Mouse (Mus musculus): ENCODE results near the gene Ehd2.

Ehd2 gene

DNA sequence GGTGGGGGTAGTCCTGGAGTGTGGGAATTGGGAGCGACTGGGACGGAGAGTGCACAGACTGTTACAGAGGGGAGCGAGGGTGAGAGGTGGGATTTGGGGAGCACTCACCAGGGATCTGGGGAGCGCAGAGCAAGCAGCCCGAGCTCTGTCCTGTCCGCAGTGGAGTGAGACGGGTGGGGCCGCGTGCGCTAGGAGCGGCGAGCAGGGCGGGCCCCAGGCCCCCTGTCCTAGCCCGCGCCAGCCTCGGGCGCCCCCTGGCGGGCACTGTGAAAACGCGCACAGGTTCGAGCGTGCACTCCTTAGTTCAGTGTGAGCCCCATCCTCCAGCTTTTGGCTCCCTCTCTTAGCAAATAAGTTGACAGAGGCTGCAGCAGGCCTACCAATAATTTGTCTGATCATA is at the start of gene Ehd2:
TSS of gene Ehd2 (minus strand) at position 256 of the 400 bp plus-strand sequence.
- DNase-seq (ENCODE audit: low read depth, low spot score): peak; percentile 76

DNA sequence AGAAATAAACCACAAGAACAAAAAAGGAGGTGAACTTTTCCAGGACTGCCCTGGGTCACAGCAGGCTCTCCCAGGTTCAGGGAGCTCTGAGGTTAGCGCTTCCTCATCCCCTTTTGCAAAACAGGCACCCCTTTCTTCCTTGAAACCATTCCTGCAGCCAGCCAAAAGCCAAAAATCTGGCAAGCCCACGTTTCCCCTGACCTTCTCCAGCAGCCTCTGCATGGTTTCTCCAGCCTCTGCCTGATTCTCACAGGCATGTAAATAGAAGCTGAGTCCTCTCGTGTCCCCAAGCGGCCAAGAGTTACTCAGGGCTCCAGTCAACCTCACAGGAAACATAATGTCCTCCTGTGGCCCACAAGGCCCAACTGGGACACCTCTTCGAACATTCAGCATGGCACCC is 48.0 kb upstream of the Ehd2 start:
- DNase-seq (ENCODE audit: low read depth, low spot score): no peak

DNA sequence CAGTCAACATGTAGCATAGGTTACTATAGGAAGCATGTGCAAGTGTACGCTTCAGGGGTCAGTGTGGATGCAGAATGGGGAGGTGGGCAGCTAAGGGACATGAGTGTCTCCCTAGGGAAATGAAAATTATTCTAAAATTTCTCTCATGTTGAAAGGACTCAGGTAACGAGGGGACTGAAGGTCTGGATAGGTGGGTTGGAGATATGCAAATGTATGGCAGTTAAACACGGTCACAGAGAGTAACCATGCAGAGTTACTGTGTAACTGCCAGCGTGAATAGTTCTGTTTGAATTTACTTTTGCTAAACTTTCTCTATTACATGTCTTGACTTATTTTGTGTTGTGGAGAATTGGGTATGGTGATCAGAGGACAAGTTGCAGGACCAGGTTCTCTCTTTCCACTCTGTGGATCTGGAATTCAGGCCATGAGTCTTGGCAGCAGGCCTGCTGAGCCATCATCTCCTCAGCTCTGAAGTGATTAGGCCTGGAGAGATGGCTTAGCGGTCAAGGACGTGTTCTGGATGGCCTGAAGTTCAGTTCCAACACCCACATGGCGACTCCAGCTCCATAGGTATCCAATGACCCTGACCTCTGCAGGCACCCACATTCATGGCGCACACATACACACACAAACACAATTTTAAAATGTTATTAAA is 47.3 kb upstream of the Ehd2 start:
- DNase-seq (ENCODE audit: low read depth, low spot score): no peak

DNA sequence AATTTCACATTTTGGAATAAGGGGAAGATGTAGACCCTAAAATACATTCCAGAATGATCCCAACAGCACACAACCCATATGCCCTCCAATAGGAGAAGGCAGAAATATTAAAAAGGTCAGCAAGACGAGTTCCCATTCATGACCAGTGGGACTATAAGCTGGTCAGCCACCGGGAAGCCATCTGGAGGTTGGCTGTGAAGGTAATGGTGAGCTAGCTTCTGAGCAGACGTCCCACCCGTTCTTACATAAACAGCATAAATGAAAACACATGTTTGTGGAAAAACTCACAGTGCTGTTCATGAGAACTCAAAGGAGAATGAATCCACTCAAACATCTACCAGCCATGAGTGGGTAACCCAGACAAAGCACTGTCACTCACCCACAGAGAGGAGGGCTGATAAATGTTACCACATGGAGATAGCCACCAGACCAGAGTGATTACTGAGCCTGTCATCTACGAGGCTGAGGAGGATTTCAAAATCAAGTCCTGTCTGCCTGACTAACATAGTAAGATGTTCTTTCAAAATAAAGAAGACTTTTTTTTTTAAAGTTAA is 46.4 kb upstream of the Ehd2 start:
- DNase-seq (ENCODE audit: low read depth, low spot score): no peak

DNA sequence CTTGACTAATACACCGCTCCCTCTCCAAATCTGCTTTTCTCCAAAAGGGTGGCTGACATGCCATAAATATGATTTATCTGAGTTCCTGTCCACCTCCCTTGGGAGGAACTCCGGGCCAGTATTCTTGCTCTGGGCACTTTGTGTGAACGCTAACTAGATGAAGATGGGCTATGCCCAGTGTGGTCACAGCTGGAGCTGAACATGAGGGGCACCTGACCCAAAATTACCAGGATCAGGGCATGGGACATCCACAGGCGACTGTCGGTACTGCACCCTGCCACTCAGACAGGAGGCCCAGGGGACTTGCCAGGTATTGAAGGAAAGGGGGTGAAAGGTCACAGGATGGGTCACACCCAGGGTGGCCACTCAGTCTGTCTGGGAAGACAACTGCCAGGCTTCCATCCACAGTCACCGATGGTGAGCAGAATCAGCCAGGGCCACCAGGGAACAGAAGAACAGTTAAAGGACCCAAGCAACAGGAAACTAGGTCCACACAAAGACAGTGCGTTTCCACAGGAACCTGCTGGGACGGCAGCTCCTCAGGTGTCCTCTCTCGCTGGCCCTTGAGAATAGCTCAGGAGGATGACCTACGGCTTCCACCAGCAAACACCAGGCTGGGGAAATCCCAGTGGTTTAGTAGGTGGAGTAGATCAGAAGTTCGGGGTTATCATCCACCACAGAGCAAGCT is 45.4 kb upstream of the Ehd2 start:
- peak; percentile 47 for DNase-seq (ENCODE audit: low read depth, low spot score)

DNA sequence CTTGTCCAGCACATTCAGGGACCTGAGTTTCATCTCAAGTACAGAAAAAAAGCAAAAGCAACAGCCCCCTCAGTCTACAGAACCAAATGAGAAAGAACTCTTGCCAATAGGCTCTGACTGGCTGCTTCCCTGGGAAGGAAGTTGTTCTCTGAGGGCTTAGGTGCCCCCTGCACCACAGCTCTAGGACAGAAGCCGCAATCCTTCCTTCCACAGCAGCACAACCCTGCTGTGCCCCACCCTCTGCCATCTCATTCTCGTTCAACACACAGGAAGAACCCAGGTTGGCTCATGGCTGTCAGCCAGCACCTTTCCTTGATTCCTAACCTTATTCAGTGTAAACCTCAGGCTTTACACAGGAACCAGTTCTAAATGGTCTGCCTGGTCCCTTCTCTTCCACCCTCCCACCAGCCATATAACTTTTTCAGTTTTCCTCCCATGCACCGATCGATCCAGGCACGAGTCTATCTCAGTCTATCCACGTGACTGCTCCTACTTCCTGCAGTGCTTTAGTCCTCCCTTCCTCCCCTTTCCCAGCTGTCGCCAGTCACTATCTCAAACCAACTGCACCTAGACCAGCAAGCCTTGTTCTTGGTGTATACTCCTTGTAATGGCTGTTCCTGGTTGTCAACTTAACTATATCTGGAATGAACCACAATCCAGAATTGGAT is 44.2 kb upstream of the Ehd2 start:
- DNase-seq (ENCODE audit: low read depth, low spot score): no peak

DNA sequence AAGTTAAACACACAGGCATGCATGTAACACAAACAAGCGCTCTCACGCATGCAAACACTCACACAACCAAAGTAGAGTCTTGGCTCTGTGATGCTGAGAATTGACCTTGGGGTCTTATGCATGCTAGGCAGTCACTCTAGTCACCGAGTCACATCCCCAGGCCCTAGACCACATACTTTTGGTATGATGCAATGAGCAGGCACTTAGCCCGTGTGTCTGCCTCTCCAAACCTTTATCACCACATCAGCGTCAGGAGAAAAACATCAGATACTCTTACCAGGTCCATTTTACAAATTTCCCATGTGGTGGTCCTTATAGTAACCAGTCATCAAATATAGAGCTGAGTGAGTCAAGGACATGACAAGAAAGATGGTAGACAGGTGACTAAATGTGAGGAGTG is 43.3 kb upstream of the Ehd2 start:
- DNase-seq (ENCODE audit: low read depth, low spot score): no peak

DNA sequence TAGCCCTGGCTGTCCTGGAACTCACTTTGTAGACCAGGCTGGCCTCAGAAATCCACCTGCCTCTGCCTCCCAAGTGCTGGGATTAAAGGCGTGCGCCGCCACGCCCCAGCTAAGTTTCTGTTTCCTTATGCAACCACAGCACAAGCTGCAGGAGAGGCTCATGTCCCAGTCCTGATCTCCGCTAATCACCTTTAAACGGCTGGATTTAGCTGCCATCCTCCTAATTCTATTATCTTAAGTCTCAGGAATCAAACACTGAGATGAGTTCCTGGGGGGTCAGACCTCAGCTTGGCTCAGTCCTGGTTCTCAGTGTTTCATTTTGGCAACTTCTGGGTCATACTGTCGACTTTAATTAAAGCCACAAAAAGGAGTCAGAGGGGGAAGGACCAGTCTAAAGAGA is 42.3 kb upstream of the Ehd2 start:
- DNase-seq (ENCODE audit: low read depth, low spot score): no peak

DNA sequence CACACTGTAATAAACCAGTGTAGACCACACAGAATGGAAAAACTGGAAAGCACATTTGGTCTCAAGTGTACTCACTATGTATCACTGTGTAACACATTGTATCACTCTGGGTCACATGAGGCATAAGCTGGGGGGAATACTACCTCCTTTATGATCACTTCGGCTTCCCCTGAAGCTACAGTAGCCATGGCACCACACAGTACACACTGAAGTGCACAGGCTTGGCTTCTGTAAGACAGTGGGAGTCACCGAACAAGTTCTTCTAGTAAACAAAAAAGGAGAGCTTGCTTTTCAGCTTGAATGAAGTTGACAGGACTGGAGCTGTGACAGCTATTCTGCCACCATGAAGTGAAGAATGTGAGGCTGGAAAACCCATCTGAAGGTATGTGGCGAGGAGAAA is 37.7 kb upstream of the Ehd2 start:
- peak; percentile 30 for DNase-seq (ENCODE audit: low read depth, low spot score)

DNA sequence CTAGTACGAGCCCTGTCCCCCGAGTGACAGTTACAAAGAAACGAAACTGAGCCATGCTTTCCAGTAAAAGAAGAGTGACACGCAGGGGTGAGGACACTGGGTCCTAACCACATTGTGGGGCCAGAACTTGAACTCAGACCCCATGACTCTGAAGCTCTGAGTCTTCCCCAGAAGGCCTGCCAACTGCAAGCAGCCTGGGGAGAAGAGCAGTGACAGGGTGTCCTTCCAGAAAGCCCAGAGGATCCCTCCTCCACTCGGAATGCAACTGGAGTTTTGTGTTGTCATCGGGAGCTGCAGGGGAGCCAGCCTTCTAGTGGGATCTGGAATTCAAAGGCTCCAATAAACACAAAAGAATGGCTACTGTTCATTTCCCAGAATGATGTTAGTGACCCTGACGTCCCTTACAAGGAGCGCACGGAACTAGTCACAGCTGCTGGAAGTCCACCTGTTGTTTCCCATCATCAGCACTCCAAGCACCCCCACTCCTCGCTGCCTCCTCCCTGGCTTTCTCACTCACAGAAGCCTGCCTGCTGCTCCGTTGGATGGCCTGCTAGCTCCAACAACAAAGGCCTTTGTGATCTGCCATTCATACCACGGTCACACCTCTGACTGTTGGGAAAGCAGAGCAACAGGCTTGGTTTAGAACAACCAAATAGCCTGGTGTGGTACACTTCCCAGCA is 37.0 kb upstream of the Ehd2 start:
- peak; percentile 88 for DNase-seq (ENCODE audit: low read depth, low spot score)

DNA sequence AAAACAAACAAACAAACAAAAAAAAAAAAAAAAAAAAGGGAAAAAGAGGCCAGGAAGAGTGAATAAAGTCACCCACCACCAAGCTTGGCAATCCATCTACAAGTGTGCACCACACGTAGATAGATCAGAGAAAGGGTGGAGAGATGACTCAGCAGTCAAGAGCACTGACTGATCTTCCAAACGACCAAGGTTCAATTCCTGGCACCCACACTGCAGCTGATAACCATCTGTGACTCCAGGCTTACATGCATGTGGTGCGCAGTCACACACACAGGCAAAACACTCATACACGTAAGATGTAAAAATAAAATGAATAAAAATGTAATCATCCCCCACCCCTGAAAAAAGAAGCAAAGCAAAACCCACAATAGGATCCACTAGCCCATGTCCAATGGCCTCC is 35.7 kb upstream of the Ehd2 start:
- no peak for DNase-seq (ENCODE audit: low read depth, low spot score)

DNA sequence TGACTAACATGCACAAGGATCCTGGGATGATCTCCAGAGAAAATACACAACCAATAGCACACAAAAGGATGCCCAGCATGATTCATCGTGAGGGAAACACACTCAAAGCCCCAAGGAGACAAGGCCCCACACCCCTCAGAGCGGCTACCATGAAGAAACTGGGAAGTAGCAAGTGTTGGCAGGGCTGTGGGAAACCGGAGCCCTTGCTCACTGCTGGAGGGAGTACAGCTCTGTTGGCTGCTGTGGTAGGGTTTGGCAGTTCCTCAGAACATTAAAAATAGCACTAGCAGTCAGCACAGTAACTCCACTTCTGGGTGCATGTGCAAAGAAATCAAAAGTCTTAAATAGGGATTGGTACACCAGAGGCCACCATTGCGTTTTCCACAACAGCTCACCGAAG is 34.8 kb upstream of the Ehd2 start:
- no peak for DNase-seq (ENCODE audit: low read depth, low spot score)

DNA sequence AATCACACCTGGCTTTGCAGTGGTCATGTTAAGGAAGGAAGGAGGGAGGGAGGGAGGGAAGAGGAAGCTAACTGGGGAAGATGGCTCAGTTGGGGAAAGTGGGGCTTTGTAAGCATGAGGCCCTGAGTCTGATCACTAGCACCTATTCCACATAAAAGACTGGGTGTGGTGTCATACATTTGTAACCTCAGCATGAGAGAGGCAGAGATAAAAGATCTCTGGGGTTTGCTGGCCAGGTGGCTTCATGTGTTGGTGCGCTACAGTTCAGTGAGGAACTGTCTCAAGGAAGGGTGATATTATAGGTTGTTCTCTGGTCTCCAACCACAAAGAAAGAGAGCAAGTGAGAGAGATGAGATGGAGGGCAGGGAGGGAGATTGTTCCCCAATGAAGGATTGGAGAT is 34.3 kb upstream of the Ehd2 start:
- DNase-seq (ENCODE audit: low read depth, low spot score): no peak

DNA sequence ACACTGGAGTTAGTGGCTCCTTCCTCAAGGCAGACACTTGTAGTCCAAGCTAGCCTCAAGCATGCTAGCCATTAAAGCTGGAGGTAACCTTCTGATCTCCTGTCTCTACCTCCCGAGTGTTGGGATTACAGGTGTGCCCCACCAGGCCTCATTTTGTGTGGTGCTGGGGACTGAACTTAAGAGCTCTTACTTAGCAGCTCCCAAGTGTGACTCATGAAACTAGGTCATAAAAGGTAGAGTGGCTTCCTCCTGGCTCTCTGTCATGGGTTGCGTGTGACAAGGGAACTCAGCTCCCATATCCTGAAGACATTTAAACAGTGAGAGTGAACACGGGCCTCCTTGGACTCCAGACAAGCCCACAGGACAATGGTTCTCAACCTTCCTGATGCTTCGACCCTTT is 26.4 kb upstream of the Ehd2 start:
- DNase-seq (ENCODE audit: low read depth, low spot score): no peak

DNA sequence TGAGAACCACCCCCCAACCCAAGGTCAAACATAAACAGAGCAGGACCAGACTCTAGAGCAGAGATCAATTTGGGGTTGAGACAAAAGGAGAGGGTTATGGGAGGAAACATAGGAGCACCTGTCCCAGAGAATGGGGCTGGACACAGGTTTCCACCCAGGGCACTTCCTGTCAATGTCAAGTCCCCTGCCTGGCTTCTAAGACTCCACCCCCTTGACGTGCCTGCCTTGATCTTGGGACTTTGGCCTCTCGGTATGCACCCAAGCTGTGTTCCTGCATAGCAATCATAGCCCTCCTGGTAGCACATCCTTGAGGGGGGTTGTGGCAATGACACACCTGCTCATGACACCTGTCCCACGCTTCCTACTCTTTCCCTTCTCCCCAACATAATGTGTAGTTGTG is 25.8 kb upstream of the Ehd2 start:
- DNase-seq (ENCODE audit: low read depth, low spot score): no peak

DNA sequence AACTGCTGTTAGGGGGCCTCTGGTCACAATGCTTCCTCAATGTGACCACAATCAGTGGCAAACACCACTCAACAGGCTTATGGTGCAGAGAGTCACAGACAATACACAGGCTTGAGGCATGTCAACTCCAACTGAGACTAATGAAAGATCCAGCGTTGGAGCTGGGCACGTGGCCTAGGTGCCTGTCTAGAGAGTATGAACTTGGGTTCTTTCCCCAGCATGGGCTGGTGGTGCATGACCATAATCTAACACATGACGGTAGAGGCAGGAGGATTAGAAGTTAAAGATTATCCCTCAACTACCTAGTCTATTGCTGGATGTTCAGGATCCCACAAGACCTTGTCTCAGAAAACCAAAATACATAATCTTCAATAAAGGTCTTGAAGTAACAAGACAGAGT is 24.4 kb upstream of the Ehd2 start:
- DNase-seq (ENCODE audit: low read depth, low spot score): no peak

DNA sequence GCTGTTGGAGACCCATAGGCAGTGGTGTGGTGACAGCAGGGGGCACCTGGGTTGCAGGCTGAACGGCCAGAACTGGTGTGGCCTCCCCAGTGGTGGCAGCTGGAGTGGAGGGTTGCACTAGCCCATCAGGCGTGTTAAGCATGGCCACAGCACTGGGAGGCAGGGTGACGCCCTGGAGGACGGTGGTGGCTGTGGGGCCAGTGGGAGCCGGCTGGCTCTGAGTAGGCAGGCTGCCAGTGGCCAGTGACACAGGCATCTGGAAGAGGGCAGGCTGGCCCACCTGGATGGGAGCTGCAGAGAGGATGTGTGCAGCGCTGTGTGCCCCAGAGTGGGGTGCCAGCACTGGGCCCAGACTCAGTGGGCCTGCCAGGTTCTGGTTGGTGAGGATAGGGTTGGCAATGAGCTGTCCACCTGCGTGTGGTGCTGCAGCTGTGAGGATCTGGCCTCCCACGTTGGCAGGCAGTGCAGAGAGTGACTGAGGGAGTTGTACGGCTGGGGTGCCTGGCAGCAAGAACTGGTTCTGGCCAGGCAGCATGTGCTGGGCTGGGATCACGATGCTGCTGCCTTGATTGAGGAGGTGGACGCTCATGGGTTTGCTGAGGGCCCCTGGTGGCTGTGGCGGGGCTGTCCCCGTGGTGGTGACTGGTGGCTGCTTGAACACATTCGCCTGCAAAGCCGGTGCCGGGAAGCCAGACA is 20.4 kb upstream of the Ehd2 start:
- no peak for DNase-seq (ENCODE audit: low read depth, low spot score)

DNA sequence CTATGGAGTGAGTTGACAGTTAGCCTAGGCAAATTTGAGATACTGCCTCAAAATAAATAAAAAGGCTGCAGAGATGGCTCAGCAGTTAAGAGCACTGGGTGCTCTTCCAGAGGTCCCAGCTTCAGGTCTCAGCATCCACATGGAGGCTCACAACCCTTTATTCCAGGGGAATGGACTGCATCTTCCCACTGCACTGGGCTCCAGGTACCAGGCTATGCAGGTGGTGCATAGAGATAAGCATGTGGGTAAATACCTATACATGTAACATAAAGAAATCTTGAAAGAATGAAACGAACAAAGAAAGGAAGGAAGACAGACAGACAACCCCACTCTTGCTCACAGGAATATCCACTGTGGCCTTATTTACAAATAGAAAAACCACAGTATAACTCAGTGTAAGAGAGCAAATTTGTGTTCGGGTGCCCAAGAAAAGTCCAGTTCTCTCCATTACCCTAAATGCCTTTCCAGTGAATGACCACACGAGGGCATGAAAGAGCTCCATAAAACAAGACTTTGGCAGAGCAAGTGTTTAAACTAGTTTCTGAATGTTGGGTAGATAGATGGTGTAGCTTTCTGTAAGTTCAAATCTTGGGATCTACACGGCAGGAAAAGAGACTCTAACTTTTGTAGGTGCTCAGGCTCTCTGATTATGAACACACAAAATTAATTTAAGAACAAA is 15.5 kb upstream of the Ehd2 start:
- peak; percentile 65 for DNase-seq (ENCODE audit: low read depth, low spot score)

DNA sequence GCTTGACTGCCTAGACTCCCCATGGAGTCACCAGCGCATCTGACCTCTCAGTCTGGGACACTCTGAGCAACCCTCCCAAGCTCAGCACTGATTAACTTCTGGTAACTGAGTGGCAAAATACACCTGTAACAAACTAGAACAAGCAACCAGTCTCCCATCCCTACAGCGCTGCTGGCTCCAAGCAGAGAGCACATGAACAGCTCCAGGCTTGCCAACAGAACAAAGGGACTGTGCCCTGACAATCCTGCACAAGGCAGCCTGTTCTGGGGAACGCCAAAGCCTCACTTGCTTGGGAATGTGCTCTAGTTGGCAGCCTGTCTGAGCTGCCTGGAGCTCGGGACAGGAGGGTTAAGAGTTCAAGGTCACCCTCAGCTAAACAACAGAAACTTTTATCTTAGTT is 14.2 kb upstream of the Ehd2 start:
- DNase-seq (ENCODE audit: low read depth, low spot score): peak; percentile 82

DNA sequence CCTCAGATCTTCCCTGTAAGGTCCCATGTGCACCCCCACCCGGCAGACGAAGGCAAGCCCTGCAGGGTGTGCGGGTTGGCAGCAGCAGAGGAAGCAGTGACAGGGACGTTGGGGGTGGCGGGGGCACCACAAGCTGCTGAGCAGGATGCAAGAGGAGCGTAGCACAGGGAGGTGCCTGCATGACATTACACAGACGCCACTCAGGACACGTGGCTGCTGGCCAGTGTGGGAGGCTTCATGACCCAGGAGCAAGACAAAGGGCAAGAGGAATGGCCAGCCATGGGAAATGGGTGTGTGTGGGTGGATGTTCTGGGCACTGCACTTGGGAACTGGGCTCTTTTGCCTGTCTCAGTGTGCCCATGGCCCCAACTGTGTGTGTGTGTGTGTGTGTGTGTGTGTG is 12.9 kb upstream of the Ehd2 start:
- DNase-seq (ENCODE audit: low read depth, low spot score): no peak

DNA sequence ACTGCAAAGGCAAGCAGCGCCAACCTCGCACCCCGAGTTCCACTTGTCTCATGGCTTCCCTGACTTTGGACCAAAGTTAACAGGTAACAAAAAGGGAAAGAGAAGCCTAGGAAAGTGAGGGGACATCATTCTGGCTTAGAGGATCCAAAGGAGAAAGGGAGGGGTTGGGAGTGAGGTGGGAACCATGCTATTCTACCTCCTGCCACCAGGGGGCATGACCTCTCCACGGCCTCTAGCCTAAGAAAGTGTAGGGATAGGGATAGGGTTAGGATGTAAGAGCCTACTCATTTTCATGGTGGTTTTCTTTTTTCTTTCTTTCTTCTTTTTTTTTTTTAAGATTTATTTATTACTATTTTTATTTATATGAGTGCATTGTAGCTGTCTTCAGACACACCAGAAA is 8.5 kb upstream of the Ehd2 start:
- DNase-seq (ENCODE audit: low read depth, low spot score): peak; percentile 75
